Mouse (Mus musculus) spleen, adult 2 months (tissue): Measurements from ENCODE around the gene Dnttip1. TPM values are rescaled to one million over a fixed set of nuclear protein-coding genes. Genes with fewer than 3 reads are reported as not detected.

Experiments used
- DNase-seq, 2 experiments: peaks; one replicate each; pipeline versions ENCODE4 v3.0.0 to v3.0.0-alpha.2; 2012 to 2021; ENCODE audit warnings: low spot score in 2 of 2, low read depth in 1 of 2
- H3K27ac ChIP-seq: fragments of 200-500 bp; 2 replicates; pipeline ENCODE4 v1.5.1; 2012; ENCODE audit warnings: low read length, inconsistent platforms; ENCODE audit not compliant: insufficient read depth
- H3K27me3 ChIP-seq: fragments of 200-500 bp; 2 replicates; pipeline ENCODE4 v1.6.1; 2012; ENCODE audit warnings: mild to moderate bottlenecking, moderate library complexity, low read length, inconsistent platforms; ENCODE audit not compliant: control insufficient read depth, insufficient read depth
- H3K36me3 ChIP-seq: fragments of 200-500 bp; 2 replicates; pipeline ENCODE4 v1.6.1; 2012; ENCODE audit warnings: mild to moderate bottlenecking, low read length, inconsistent platforms; ENCODE audit not compliant: control insufficient read depth, insufficient read depth
- H3K4me1 ChIP-seq: fragments of 200-500 bp; 2 replicates; pipeline ENCODE4 v1.6.1; 2011; ENCODE audit warnings: inconsistent platforms; ENCODE audit not compliant: control insufficient read depth, insufficient read depth, insufficient read length
- H3K4me3 ChIP-seq: fragments of 200-500 bp; 2 replicates; pipeline ENCODE4 v1.5.1; 2011; ENCODE audit warnings: mild to moderate bottlenecking, inconsistent platforms; ENCODE audit not compliant: insufficient read depth, insufficient read length; ENCODE audit errors: extremely low read depth
- CTCF ChIP-seq: fragments of 200-500 bp; IDR thresholded peaks from 2 replicates; pipeline ENCODE4 v1.5.1; 2011; ENCODE audit warnings: mild to moderate bottlenecking, inconsistent platforms; ENCODE audit not compliant: insufficient read depth, insufficient read length, insufficient replicate concordance; ENCODE audit errors: extremely low read depth
- POLR2A ChIP-seq: fragments of 200-500 bp; IDR thresholded peaks from 2 replicates; pipeline ENCODE4 v1.6.1; 2011; ENCODE audit warnings: low read depth, low read length, inconsistent platforms
- WGBS: fragments of 180-500 bp; shearing (Covaris S2); methylation state at CpG from one replicate; pipeline ENCODE4 v1.1.7; 2018; 5-methylcytosine and 5-hydroxymethylcytosine counted together
- polyA plus RNA-seq: library from polyadenylated mRNA; depleted of rRNA; stranded (reverse); fragments of >200 nt; gene quantifications from 2 replicates; pipeline ENCODE4 v1.2.3, GENCODE M21; 2012

Gene Dnttip1
- polyA plus RNA-seq, 1 experiment, result 38.9 TPM

GRCm38 (mm10) chr2:164773229-164773988 is 27.6 kb downstream of the Dnttip1 start:
- Histone ChIP-seq H3K4me1 (no peaks in the 10 kb centered on the region; the same call in 1 of the 2 replicates), H3K27me3 (no peaks in the 10 kb centered on the region), H3K36me3 (no peaks in the 10 kb centered on the region), H3K4me3 (no peak overlapping the region), H3K27ac (0 out of 2 replicates have a peak overlapping the region, but pooled peaks have one; percentile 2)
- TF ChIP-seq CTCF (no peak), POLR2A (no peak)
- WGBS, result 85% methylated on average over 14 of the region's 14 CpGs
- no peak for DNase-seq

DNA sequence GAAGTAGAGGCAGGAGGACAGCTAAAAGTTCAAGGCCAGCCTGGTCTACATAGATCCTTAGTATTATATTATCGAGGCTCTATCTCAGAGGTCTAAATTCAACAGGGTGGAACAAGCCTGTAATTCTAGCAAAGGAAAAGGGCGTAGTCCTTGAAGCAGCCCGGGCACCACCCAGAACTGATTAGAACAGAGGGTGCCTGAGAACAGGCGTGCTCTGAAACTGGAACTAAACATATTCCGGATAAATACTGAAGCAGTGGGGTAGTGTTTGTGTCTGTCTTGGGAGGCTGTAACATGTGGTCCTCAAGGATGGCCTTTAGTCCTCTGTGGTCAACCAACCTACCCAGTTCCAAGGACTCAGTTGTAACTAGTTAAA is 28.2 kb downstream of the Dnttip1 start:
- Histone ChIP-seq H3K4me3 (no peak overlapping the region), H3K27ac (no peak overlapping the region), H3K4me1 (no peaks in the 10 kb centered on the region; the same call in 1 of the 2 replicates), H3K27me3 (no peaks in the 10 kb centered on the region), H3K36me3 (no peaks in the 10 kb centered on the region)
- WGBS, result 72% methylated on average over 5 of the region's 5 CpGs
- TF ChIP-seq POLR2A (no peak), CTCF (no peak)
- DNase-seq, result no peak

DNA sequence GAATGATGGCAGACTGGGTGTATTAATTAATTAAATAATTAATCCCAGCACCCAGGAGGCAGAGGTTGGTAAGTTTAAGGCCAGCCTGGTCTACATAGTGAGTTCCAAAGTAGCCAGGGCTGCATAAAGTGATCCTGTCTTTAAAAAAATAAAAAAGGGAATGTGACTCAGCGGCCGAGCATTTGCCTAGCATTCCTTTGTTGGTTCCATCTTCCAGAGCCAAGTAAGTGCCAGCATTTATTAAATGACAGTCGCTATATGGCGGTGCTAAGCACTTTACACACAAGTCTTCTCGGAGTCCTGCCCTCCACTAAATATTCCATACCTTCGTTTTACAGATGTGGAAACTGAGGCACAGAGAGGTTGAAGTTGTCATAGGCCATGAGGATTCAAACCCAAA is 30.3 kb downstream of the Dnttip1 start:
- Histone ChIP-seq H3K4me3 (no peak overlapping the region), H3K4me1 (no peaks in the 10 kb centered on the region), H3K27me3 (no peaks in the 10 kb centered on the region), H3K36me3 (no peaks in the 10 kb centered on the region), H3K27ac (no peak overlapping the region)
- TF ChIP-seq POLR2A (no peak), CTCF (no peak)
- no peak for DNase-seq
- WGBS, result 92% methylated on average over 6 of the region's 6 CpGs

GRCm38 (mm10) chr2:164776801-164777200 is 31.0 kb downstream of the Dnttip1 start:
- WGBS, result 78% methylated on average over 17 of the region's 17 CpGs
- TF ChIP-seq POLR2A (no peak), CTCF (no peak)

DNA sequence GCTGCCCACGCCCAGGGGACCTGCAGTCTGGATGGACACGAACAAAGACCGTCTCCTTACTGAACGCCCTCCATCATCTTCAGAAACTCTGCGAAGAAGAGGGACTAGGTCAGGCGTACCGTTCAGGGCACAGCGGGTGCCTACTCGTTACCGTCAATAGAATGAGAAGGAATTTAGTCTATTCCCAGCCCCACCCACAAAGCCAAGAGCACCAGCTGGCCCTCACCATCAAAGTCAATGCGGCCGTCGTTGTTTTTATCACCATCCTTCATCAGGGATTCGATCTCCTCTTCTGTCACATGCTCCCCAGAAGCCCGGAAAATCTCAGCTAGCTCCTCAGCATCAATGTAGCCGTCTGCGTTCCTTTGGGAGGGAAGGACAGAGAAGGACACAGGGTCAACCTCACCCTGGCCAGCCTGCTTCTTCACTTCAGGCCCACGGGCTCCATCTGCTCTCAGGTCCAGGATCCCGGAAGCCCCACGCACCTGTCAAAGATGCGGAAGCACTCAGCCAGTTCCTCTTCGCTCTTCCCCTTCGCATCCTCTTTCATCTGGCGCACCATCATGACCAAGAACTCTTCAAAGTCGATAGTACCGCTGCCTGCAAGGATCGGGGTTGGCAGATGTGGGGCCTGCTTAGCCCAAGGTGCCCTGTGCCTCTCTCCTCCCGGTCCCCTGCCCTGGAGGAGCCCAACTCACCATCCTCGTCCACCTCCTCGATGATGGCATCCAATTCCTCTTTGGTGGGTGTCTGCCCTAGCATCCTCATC is 31.6 kb downstream of the Dnttip1 start:
- DNase-seq, result no peak
- Histone ChIP-seq H3K27ac (no peak overlapping the region), H3K4me3 (no peak overlapping the region), H3K36me3 (no peaks in the 10 kb centered on the region), H3K4me1 (no peaks in the 10 kb centered on the region), H3K27me3 (no peaks in the 10 kb centered on the region)
- TF ChIP-seq CTCF, result no peak
- TF ChIP-seq POLR2A, result no peak
- 81% methylated on average over 30 of the region's 30 CpGs for WGBS

More at GRCm38 (mm10) chr2:164776801-164777200, 31.0 kb downstream of the Dnttip1 start:
- Histone ChIP-seq H3K36me3 (no peaks in the 10 kb centered on the region), H3K27ac (no peak overlapping the region), H3K4me1 (no peaks in the 10 kb centered on the region), H3K4me3 (no peak overlapping the region), H3K27me3 (no peaks in the 10 kb centered on the region)
- DNase-seq, result no peak

GRCm38 (mm10) chr2:164778015-164778287 is 32.2 kb downstream of the Dnttip1 start:
- no peaks in the 10 kb centered on the region for H3K27me3 ChIP-seq
- TF ChIP-seq CTCF (no peak), POLR2A (no peak)
- 89% methylated on average over 11 of the region's 11 CpGs for WGBS
- no peaks in the 10 kb centered on the region for H3K4me1 ChIP-seq
- no peak for DNase-seq
- H3K27ac ChIP-seq, result no peak overlapping the region
- no peak overlapping the region for H3K4me3 ChIP-seq
- H3K36me3 ChIP-seq, result no peaks in the 10 kb centered on the region

GRCm38 (mm10) chr2:164778809-164779208 is 33.0 kb downstream of the Dnttip1 start:
- no peak for DNase-seq
- no peaks in the 10 kb centered on the region for H3K27me3 ChIP-seq
- no peaks in the 10 kb centered on the region for H3K4me1 ChIP-seq
- no peaks in the 10 kb centered on the region for H3K36me3 ChIP-seq
- TF ChIP-seq POLR2A, result no peak
- no peak for TF ChIP-seq CTCF
- no peak overlapping the region for H3K4me3 ChIP-seq
- no peak overlapping the region for H3K27ac ChIP-seq
- 81% methylated on average over 7 of the region's 7 CpGs for WGBS
